Mouse (Mus musculus): ENCODE results near the gene Tatdn3. TPM values are rescaled to one million over a fixed set of nuclear protein-coding genes. Genes with fewer than 3 reads are reported as not detected.

Tatdn3 gene
- polyA plus RNA-seq, 1 experiment from 2014 or later = 14.7 TPM

DNA sequence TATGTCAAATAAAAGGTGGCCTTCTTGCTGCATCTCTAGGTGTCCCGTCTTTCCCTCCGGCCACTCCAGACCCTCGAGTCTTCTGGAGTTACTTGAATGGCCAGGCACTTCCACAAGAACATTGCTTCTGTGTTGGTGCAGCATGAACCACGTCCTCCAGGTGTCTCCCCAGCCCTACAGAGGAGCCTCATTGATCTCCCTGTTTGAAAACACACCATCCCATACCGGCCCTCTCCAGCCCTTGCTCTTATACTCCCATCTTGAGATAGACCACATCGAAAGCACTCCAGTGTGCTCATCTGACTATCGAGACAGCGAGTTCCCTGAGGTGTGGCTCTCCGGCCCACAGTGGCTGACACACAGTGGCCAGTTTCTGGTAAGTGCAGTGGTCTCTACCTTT is 32.3 kb upstream of the Tatdn3 start:
- peaks cover 15% of the 10 kb centered on the region for H3K27me3 ChIP-seq
- H3K9me3 ChIP-seq (replicated peaks) = no peaks in the 10 kb centered on the region
- H3K27ac ChIP-seq (replicated peaks) = no peak overlapping the region
- no peak overlapping the region for H3K4me3 ChIP-seq (replicated peaks)
- no peak overlapping the region for H3K9ac ChIP-seq
- ATAC-seq (ENCODE audit: insufficient number of reproducible peaks, low FRiP score, low TSS enrichment, low read depth) = no peak
- H3K4me1 ChIP-seq = peaks cover 12% of the 10 kb centered on the region
- H3K4me2 ChIP-seq (replicated peaks) = no peak overlapping the region
- WGBS = 71% methylated on average over 9 of the region's 9 CpGs
- no peaks in the 10 kb centered on the region for H3K36me3 ChIP-seq

DNA sequence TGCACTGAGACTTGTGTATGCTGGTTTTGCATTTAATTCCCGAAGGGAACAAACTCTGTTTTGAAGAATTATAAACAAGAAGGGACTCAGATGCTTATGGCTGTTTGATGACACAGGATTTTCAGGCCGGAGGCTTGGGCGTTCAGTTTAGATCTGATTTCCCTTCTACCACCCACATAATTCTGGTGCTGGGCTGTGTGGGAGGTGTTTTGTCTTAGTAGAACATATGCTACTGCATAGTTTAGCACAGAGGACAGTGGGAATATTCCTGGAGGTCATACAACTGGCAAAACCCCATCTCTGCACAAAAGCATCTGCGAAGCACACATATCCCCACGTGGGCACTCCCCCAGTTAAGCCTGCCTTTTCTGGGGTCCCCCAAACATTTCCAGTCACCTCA is 30.8 kb upstream of the Tatdn3 start:
- no peaks in the 10 kb centered on the region for H3K9me3 ChIP-seq (replicated peaks)
- WGBS = 62% methylated on average over 5 of the region's 5 CpGs
- no peak overlapping the region for H3K9ac ChIP-seq
- peaks cover 7% of the 10 kb centered on the region for H3K27me3 ChIP-seq
- H3K4me2 ChIP-seq (replicated peaks) = no peak overlapping the region
- H3K4me1 ChIP-seq = peaks cover 10% of the 10 kb centered on the region
- H3K4me3 ChIP-seq (replicated peaks) = no peak overlapping the region
- H3K27ac ChIP-seq (replicated peaks) = no peak overlapping the region
- no peaks in the 10 kb centered on the region for H3K36me3 ChIP-seq
- no peak for ATAC-seq (ENCODE audit: insufficient number of reproducible peaks, low FRiP score, low TSS enrichment, low read depth)

DNA sequence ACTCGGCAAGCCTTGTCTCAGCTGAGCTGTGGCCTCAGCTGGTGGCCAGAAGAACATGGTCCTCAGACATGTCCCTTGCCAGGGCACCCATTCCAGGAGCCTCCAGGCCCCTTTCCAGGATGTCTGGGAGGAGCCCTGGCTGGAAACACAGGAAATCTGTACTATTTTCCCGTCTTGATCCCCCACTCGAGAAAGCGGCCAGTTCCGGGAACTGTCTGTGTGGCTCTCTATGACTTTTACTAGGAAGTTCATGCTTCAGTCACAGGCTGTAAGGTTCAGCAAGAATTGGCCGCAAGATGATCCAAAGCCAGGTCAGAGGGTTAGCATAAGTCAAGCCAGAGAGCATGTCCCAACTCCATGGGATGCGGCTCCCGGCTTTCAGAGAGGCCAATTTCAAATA is 29.3 kb upstream of the Tatdn3 start:
- no peak overlapping the region for H3K9ac ChIP-seq
- no peak overlapping the region for H3K4me3 ChIP-seq (replicated peaks)
- H3K4me1 ChIP-seq = no peaks in the 10 kb centered on the region
- no peak for ATAC-seq (ENCODE audit: insufficient number of reproducible peaks, low FRiP score, low TSS enrichment, low read depth)
- no peak overlapping the region for H3K4me2 ChIP-seq (replicated peaks)
- H3K27me3 ChIP-seq = 0 out of 2 replicates have a peak, but pooled peaks cover 6% of the 10 kb centered on the region
- no peaks in the 10 kb centered on the region for H3K36me3 ChIP-seq
- 71% methylated on average over 8 of the region's 8 CpGs for WGBS
- no peaks in the 10 kb centered on the region for H3K9me3 ChIP-seq (replicated peaks)
- H3K27ac ChIP-seq (replicated peaks) = no peak overlapping the region

DNA sequence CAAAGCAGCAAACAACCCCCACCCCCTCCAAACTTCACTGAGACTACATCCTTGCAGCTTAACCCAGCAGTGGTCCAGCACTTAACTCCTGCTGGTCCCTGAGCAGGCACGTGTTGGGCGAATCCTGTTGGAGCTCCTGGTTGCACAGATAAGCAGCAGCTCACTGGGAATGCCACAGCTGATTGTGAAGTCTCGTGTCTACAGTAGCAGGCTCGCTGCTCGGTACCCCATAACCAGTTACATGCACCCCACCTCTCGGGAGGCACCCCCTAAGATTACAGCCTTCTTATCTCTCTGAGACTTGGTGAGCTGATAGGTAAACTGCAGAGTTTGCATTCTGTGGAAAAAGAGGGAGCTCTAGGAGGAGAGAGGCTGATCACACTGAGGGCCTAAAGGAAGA is 26.6 kb upstream of the Tatdn3 start:
- WGBS = 73% methylated on average over 6 of the region's 6 CpGs
- Histone ChIP-seq H3K27ac (replicated peaks) (no peak overlapping the region), H3K9me3 (replicated peaks) (no peaks in the 10 kb centered on the region), H3K27me3 (no peaks in the 10 kb centered on the region), H3K4me1 (no peaks in the 10 kb centered on the region), H3K4me2 (replicated peaks) (no peak overlapping the region), H3K36me3 (no peaks in the 10 kb centered on the region), H3K9ac (no peak overlapping the region), H3K4me3 (replicated peaks) (no peak overlapping the region)
- no peak for ATAC-seq (ENCODE audit: insufficient number of reproducible peaks, low FRiP score, low TSS enrichment, low read depth)

DNA sequence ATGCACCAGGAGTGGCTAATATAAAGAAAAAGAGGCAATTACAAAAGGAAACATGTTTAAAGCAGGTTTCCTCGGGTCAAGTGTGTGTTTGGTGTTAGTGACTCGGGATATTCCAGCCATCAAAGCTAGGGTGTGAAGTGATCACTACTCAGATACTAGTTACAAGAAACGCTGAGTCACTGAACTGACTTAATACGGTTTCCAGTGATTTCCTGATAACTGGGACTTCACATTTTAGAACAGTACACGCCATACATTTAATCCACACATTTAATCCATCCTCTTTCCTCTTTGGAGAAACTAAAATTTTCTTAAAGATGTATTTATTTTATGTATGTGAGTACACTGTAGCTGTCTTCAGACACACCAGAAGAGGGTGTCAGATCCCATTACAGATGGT is 25.2 kb upstream of the Tatdn3 start:
- ATAC-seq (ENCODE audit: insufficient number of reproducible peaks, low FRiP score, low TSS enrichment, low read depth) = no peak

DNA sequence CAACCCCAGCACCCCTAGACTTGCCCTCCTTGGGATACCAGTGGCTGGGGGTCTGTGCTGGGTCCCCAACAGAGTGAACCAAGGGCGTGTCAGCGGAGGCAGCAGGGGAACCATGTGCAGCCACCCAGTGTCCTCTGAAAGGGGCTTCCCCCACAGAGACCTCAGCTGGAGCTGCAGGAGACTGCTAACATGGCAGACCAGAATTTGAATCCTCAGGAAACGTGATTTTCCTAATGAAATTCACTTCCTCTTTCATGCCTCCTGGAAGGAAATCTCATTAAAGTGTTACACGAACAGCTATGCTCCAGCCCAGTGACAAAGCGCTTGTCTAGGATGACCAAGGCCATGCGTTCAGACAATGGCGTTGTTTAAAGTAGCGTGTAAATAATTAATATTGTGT is 24.2 kb upstream of the Tatdn3 start:
- Histone ChIP-seq H3K36me3 (peaks cover 18% of the 10 kb centered on the region), H3K9ac (no peak overlapping the region), H3K9me3 (replicated peaks) (no peaks in the 10 kb centered on the region), H3K4me2 (replicated peaks) (no peak overlapping the region), H3K27ac (replicated peaks) (no peak overlapping the region), H3K4me3 (replicated peaks) (no peak overlapping the region), H3K27me3 (no peaks in the 10 kb centered on the region), H3K4me1 (no peaks in the 10 kb centered on the region)
- no peak for ATAC-seq (ENCODE audit: insufficient number of reproducible peaks, low FRiP score, low TSS enrichment, low read depth)
- 74% methylated on average over 8 of the region's 8 CpGs for WGBS

More for the DNA sequence above, 25.2 kb upstream of the Tatdn3 start:
- H3K4me2 ChIP-seq (replicated peaks) = no peak overlapping the region
- H3K27me3 ChIP-seq = no peaks in the 10 kb centered on the region
- no peak overlapping the region for H3K27ac ChIP-seq (replicated peaks)
- H3K9ac ChIP-seq = no peak overlapping the region
- no peaks in the 10 kb centered on the region for H3K4me1 ChIP-seq
- H3K9me3 ChIP-seq (replicated peaks) = no peaks in the 10 kb centered on the region
- 82% methylated on average over 5 of the region's 5 CpGs for WGBS
- H3K36me3 ChIP-seq = peaks cover 10% of the 10 kb centered on the region; the same call in 1 of the 2 replicates
- no peak overlapping the region for H3K4me3 ChIP-seq (replicated peaks)

DNA sequence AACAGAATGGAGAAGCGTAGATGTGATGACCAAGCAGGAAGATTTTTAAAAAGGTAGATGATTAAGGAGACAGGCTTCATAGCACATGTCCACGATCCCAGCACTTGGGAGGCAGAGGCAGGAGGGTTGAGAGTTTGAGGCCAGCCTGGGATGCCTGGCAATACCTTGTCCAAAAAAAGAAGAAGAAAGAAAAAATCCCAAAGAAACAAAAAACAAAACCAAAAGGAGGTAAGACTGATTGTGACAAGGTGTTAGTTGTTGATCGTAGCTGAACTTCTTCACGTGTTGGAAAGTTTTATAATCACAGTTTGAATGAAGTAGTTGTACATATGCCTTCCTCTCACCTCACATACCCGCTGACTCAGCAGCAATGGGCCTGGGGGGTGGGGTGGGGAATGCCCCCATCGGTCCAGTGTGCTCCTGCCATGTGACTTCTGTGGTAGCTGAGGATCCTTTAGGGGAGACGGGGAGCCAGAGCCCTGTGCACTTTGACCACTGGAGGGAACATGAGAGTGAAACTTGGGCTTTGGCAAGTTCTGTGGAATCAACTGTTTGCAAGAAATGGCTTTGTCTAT is 23.7 kb upstream of the Tatdn3 start:
- H3K9me3 ChIP-seq (replicated peaks) = no peaks in the 10 kb centered on the region
- no peaks in the 10 kb centered on the region for H3K4me1 ChIP-seq
- no peak for ATAC-seq (ENCODE audit: insufficient number of reproducible peaks, low FRiP score, low TSS enrichment, low read depth)
- no peak overlapping the region for H3K4me3 ChIP-seq (replicated peaks)
- no peak overlapping the region for H3K27ac ChIP-seq (replicated peaks)
- no peak overlapping the region for H3K4me2 ChIP-seq (replicated peaks)
- 82% methylated on average over 7 of the region's 7 CpGs for WGBS
- no peak overlapping the region for H3K9ac ChIP-seq
- H3K27me3 ChIP-seq = no peaks in the 10 kb centered on the region
- H3K36me3 ChIP-seq = peaks cover 23% of the 10 kb centered on the region

DNA sequence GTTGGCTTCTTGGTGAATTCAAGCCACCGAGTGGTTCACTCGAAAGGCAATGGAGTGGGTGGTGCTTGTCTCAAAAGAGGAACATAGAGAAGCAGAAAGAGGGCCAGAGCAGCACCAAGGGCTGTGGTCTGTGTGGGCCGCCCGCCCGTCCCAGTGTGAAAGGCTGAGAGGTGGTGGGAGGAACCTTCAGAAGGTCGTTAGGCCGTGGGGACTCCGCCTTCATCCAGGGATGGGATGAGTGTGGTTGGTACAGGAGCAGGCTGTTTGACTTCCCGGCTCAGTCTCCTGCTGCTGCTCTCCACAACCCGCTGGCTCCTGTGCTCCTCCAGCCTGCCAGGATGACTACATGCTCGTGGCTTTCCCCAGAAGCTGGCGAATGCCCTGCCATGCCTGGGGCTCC is 22.9 kb upstream of the Tatdn3 start:
- H3K36me3 ChIP-seq = peaks cover 26% of the 10 kb centered on the region
- H3K4me2 ChIP-seq (replicated peaks) = no peak overlapping the region
- 79% methylated on average over 12 of the region's 12 CpGs for WGBS
- no peak for ATAC-seq (ENCODE audit: insufficient number of reproducible peaks, low FRiP score, low TSS enrichment, low read depth)
- H3K27ac ChIP-seq (replicated peaks) = no peak overlapping the region
- H3K4me3 ChIP-seq (replicated peaks) = no peak overlapping the region
- H3K27me3 ChIP-seq = no peaks in the 10 kb centered on the region
- no peak overlapping the region for H3K9ac ChIP-seq
- H3K9me3 ChIP-seq (replicated peaks) = no peaks in the 10 kb centered on the region
- no peaks in the 10 kb centered on the region for H3K4me1 ChIP-seq

DNA sequence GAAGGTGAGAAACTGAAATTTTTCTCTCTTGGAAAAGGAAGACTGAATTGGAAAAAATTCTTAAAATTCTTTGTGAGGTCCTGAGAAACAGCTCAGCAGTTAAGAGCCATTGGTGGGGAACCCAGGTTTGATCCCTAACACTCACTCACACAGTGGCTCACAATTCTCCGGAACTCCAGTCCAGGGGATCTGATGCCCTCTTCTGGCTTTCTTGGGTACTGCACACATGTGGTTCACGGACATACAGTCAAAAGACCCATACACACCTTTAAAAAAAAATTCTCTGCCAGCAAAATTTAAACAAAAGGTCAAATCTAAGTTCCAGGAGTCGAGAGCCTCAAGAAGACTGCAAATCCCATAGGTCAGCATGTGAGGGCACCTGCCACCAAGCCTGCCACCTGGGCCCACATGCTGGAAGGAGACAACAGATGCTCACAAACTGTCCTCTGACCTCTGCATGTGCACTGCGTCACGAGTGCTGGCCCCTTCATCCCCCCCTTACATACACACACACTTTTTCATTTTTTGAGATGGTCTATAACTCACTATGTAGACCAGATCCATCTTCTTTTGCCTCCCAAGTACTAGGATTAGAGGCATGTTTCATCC is 22.3 kb upstream of the Tatdn3 start:
- H3K4me3 ChIP-seq (replicated peaks) = no peak overlapping the region
- H3K4me2 ChIP-seq (replicated peaks) = no peak overlapping the region
- H3K36me3 ChIP-seq = peaks cover 32% of the 10 kb centered on the region
- H3K4me1 ChIP-seq = no peaks in the 10 kb centered on the region
- no peaks in the 10 kb centered on the region for H3K27me3 ChIP-seq
- H3K9ac ChIP-seq = no peak overlapping the region
- 66% methylated on average over 5 of the region's 5 CpGs for WGBS
- ATAC-seq (ENCODE audit: insufficient number of reproducible peaks, low FRiP score, low TSS enrichment, low read depth) = no peak
- H3K27ac ChIP-seq (replicated peaks) = no peak overlapping the region
- H3K9me3 ChIP-seq (replicated peaks) = no peaks in the 10 kb centered on the region

DNA sequence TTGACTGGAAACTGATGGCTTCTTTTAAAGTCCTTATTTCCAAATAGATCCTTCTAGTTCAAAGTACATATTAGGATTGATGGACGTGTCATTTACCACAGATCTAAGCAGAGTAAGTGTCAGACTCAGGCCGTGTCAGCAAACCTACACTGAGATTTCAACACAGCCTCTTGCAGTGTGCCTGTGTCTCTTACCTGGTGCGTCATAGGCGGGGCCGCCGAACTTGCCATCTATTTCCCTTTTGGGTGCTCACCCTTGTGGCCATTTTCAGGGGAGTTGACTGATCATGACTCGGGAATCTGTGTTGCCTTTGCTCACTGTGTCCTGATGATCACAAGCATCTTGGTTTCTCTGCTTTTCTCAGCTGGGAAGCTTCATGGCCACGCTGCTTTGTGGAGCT is 20.5 kb upstream of the Tatdn3 start:
- no peak for ATAC-seq (ENCODE audit: insufficient number of reproducible peaks, low FRiP score, low TSS enrichment, low read depth)
- H3K27ac ChIP-seq (replicated peaks) = no peak overlapping the region
- no peaks in the 10 kb centered on the region for H3K9me3 ChIP-seq (replicated peaks)
- no peaks in the 10 kb centered on the region for H3K4me1 ChIP-seq
- H3K27me3 ChIP-seq = no peaks in the 10 kb centered on the region
- H3K9ac ChIP-seq = no peak overlapping the region
- no peak overlapping the region for H3K4me2 ChIP-seq (replicated peaks)
- 90% methylated on average over 8 of the region's 8 CpGs for WGBS
- peaks cover 41% of the 10 kb centered on the region for H3K36me3 ChIP-seq
- no peak overlapping the region for H3K4me3 ChIP-seq (replicated peaks)

DNA sequence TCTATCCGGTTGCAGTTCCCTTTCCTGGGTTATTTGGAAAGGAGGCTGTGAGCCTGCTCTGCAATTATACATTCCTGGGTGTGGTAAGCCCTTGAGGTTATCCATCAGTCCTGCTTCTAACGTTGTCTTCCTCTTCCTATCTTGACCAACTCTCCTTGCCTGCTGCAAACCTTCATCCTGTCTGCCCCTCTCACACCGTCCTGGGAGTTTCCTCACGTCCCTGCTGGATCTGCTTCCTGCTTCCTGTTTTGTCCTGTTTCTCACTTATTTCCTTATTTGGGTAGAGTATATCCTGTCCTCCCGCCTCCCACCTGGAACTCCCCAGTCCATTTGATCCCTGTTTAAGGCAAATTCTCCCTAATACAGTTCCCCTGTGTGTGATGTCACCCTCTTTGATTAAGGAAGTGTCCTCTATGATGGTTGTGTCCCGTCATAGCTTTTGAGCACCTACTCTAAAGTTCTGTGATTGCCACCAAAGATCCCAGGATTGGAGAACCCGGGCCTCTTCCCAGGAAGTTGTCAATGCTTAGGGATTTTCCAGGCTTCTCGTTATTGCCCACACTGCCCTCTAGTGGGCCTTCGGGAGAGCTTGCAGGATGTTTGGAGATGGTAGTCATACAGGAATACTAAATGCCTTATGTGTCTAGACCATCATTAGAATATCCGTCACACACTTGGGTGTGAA is 12.6 kb upstream of the Tatdn3 start:
- peaks cover 59% of the 10 kb centered on the region for H3K36me3 ChIP-seq
- WGBS = 54% methylated on average over 10 of the region's 10 CpGs
- H3K27ac ChIP-seq (replicated peaks) = no peak overlapping the region

DNA sequence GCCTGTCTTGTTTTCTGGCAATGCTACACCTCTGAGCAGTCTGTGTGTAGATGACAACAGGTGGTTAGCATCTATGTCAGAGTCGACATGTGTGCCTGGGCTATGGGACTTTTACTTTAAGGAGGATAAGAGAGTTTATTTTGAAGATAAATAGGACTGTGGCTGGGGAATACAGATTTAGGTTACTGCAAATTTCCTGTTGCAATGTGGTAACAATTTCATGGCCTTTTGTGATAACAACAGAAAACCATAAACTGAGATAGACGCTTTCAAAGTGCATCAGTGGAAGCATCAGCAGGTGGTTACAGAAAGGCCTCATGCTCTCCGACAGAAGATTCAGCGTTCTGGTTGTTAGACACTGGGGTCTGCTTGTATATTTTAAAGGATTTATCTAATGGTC is 10.8 kb upstream of the Tatdn3 start:
- H3K36me3 ChIP-seq = peaks cover 62% of the 10 kb centered on the region
- 81% methylated on average over 4 of the region's 4 CpGs for WGBS
- ATAC-seq (ENCODE audit: insufficient number of reproducible peaks, low FRiP score, low TSS enrichment, low read depth) = no peak

More for the DNA sequence above, 12.6 kb upstream of the Tatdn3 start:
- Histone ChIP-seq H3K9me3 (replicated peaks) (no peaks in the 10 kb centered on the region), H3K27me3 (no peaks in the 10 kb centered on the region), H3K9ac (no peak overlapping the region), H3K4me3 (replicated peaks) (no peak overlapping the region), H3K4me1 (no peaks in the 10 kb centered on the region), H3K4me2 (replicated peaks) (no peak overlapping the region)
- no peak for ATAC-seq (ENCODE audit: insufficient number of reproducible peaks, low FRiP score, low TSS enrichment, low read depth)

More for the DNA sequence above, 10.8 kb upstream of the Tatdn3 start:
- no peak overlapping the region for H3K9ac ChIP-seq
- no peaks in the 10 kb centered on the region for H3K27me3 ChIP-seq
- no peak overlapping the region for H3K27ac ChIP-seq (replicated peaks)
- no peaks in the 10 kb centered on the region for H3K4me1 ChIP-seq
- H3K4me3 ChIP-seq (replicated peaks) = no peak overlapping the region
- H3K9me3 ChIP-seq (replicated peaks) = no peaks in the 10 kb centered on the region
- no peak overlapping the region for H3K4me2 ChIP-seq (replicated peaks)
